Mouse (Mus musculus) liver, embryonic 14.5 days (tissue): ENCODE measurements around the gene Tbc1d17. TPM values are rescaled to one million over a fixed set of nuclear protein-coding genes. Genes with fewer than 3 reads are reported as not detected.

Experiments
- ATAC-seq: fragments of 200-750 bp; cut with Nextera tagmentation; 2 replicates; pipeline ENCODE4 v1.8.0; 2017; ENCODE audit warnings: moderate number of reproducible peaks, mild to moderate bottlenecking, moderate library complexity; ENCODE audit not compliant: insufficient read depth
- DNase-seq, 3 experiments: peaks; one replicate each; pipeline ENCODE4 v3.0.0-alpha.2; 2012 to 2013; ENCODE audit warnings: low read depth in 3 of 3, low spot score in 3 of 3
- H3K27ac ChIP-seq: fragments of 300-500 bp; sonication (generic); 2 replicates; pipeline ENCODE4 v1.5.1; 2014; ENCODE audit warnings: moderate library complexity, mild to moderate bottlenecking, control low read depth, inconsistent platforms
- H3K27me3 ChIP-seq: fragments of 300-500 bp; sonication (generic); 2 replicates; pipeline ENCODE4 v1.6.1; 2014; ENCODE audit warnings: mild to moderate bottlenecking, low read length, moderate library complexity; ENCODE audit not compliant: control insufficient read depth, insufficient read depth
- H3K36me3 ChIP-seq: fragments of 300-500 bp; sonication (generic); replicated peaks from 2 replicates; pipeline ENCODE4 v1.6.1; 2014; ENCODE audit warnings: low read depth; ENCODE audit not compliant: control insufficient read depth, insufficient read depth
- H3K4me1 ChIP-seq, 2 experiments: fragments of 200-500 bp in 1 of 2; fragments of 300-500 bp in 1 of 2; sonication (generic) in 1 of 2; replicated peaks; 2 replicates each; pipeline ENCODE4 v1.6.1; 2012 to 2014; ENCODE audit warnings: antibody characterized with exemption in 1 of 2, inconsistent platforms in 1 of 2, low read length in 1 of 2; ENCODE audit not compliant: control insufficient read depth in 2 of 2, insufficient read depth in 2 of 2
- H3K4me2 ChIP-seq: fragments of 300-500 bp; sonication (generic); 2 replicates; pipeline ENCODE4 v1.6.1; 2014; ENCODE audit warnings: low read depth, mild to moderate bottlenecking, control low read depth, moderate library complexity
- H3K4me3 ChIP-seq, 2 experiments: fragments of 200-500 bp in 1 of 2; fragments of 300-500 bp in 1 of 2; sonication (generic) in 1 of 2; 2 replicates each; pipeline ENCODE4 v1.5.1; 2012 to 2014; ENCODE audit warnings: low read depth in 2 of 2, low read length in 2 of 2, mild to moderate bottlenecking in 2 of 2, control low read depth in 1 of 2, inconsistent platforms in 1 of 2, moderate library complexity in 1 of 2; ENCODE audit not compliant: insufficient read depth in 1 of 2
- H3K9ac ChIP-seq: fragments of 300-500 bp; sonication (generic); replicated peaks from 2 replicates; pipeline ENCODE4 v1.6.1; 2014; ENCODE audit warnings: mild to moderate bottlenecking, control low read depth, moderate library complexity
- H3K9me3 ChIP-seq: fragments of 300-500 bp; sonication (generic); 2 replicates; pipeline ENCODE4 v1.6.1; 2016; ENCODE audit warnings: low read length, mixed read lengths; ENCODE audit not compliant: control insufficient read depth
- CTCF ChIP-seq: IDR thresholded peaks from 2 replicates; pipeline ENCODE4 v1.5.1; 2016; ENCODE audit warnings: antibody characterized with exemption, low read depth, control low read depth
- EP300 ChIP-seq: IDR thresholded peaks from 2 replicates; pipeline ENCODE4 v1.6.1; 2016; ENCODE audit warnings: antibody characterized with exemption, low read depth
- WGBS: fragments of 180-500 bp; shearing (Covaris S2); extraction: QIAGEN DNeasy Blood & Tissue Kit; methylation state at CpG from one replicate; pipeline ENCODE4 v1.1.7; 2014; ENCODE audit not compliant: insufficient replicate concordance; 5-methylcytosine and 5-hydroxymethylcytosine counted together
- polyA plus RNA-seq, 2 experiments: library from polyadenylated mRNA; depleted of rRNA in 1 of 2; stranded (reverse) in 1 of 2; unstranded in 1 of 2; fragments of >200 nt; fragmentation: Nextera tagmentation in 1 of 2; extraction: Ambion mirVana in 1 of 2; gene quantifications; 2 replicates each; pipeline versions ENCODE4 v1.2.1 to v1.2.3; 2012 to 2014

Tbc1d17 gene
- polyA plus RNA-seq, 2 experiments: 16.2 to 18.3 TPM

DNA sequence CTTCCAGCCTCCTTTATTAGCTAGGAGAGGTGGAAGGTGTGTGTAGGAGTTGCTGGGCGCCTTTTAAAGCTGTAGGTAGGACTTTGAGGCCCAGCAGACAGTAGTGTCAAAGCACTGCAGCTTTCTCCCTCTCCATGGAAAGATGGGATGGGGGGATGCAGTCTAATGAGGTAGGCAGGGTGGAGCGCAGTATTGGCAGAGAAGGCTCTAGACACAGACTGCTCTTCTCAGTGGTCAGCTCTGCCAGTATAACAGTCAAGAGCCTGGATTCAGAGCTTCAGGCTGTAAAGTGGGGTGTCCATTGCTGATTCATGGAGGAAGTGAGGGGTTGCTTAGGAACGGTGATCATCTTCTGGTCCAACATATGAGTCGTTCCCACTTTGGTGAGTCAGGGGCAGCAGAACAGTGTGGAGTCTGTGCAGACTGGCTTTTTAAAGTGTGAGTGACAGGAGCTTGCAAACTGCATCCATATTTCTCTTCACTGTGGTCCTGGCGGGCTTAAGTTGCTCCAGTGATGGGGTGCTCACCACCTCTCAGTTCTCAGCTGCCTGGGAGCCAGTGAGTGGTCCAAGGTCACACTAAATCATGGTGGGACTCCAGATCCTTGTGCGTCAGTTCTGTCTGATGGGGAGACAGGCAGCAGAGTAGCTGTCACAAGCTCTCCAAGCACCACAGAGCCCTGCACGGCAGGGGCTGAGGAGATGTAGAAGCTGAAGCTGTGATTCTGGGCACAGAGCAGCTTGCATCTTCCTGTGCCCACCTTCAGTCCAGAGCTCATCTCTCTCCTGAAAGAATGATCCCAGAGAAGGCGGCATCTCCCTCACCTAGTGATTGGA is 2.1 kb upstream of the Tbc1d17 start:
- no peak for ATAC-seq
- H3K9me3 ChIP-seq: no peaks in the 10 kb centered on the region
- H3K4me3 ChIP-seq: peak overlapping the region; percentile 80 to 90
- H3K27ac ChIP-seq: peak overlapping the region; percentile 30
- peak overlapping the region; percentile 97 for H3K4me2 ChIP-seq
- H3K9ac ChIP-seq: peak overlapping the region; percentile 80
- WGBS: 57% methylated on average over 8 of the region's 8 CpGs
- TF ChIP-seq EP300: no peak
- no peak for TF ChIP-seq CTCF
- H3K27me3 ChIP-seq: no peaks in the 10 kb centered on the region
- H3K4me1 ChIP-seq: peaks cover 32% of the 10 kb centered on the region in 2 experiments
- no peak for DNase-seq
- peaks cover 2% of the 10 kb centered on the region; the same call in 1 of the 2 replicates for H3K36me3 ChIP-seq

DNA sequence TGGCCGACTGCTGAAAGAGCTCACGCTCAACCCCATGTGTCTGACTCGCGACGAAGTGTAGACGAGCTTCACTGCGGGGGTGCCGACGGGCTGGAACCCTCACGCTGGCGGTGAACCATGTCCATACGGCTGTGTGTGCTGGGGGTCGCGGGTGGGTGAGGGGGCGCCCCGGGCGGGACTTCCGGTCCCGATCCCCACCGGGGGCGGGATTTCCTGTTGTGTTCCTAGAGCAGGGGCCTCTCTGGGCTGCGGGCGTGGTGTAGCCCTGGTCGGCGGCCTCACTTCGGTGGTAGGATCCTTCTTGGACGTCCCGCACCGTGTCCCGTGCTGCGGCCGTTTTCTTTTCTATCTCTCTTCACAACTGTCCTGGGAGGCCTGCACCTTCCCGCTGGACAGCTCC is 1.3 kb upstream of the Tbc1d17 start:
- Histone ChIP-seq H3K9ac (peak overlapping the region; percentile 80), H3K27ac (peak overlapping the region; percentile 88), H3K4me2 (peak overlapping the region; percentile 97), H3K9me3 (no peaks in the 10 kb centered on the region), H3K4me1 (peaks cover 23 to 24% of the 10 kb centered on the region in 2 experiments), H3K36me3 (peaks cover 7% of the 10 kb centered on the region; the same call in 1 of the 2 replicates), H3K27me3 (no peaks in the 10 kb centered on the region), H3K4me3 (peak overlapping the region; percentile 80 to 90)
- under 1% methylated on average over 33 of the region's 33 CpGs for WGBS
- DNase-seq (peak; percentile 55 to 68 (median 60)), ATAC-seq (peak; percentile 40)
- TF ChIP-seq CTCF (no peak), EP300 (no peak)

- H3K9ac ChIP-seq: peak overlapping the region; percentile 80
- ATAC-seq (peak; percentile 57), DNase-seq (peak; percentile 82 to 87 (median 83))
- peak overlapping the region; percentile 88 for H3K27ac ChIP-seq
- H3K36me3 ChIP-seq: peaks cover 7% of the 10 kb centered on the region; the same call in 1 of the 2 replicates
- H3K4me3 ChIP-seq: peak overlapping the region; percentile 80 to 90
- no peaks in the 10 kb centered on the region for H3K9me3 ChIP-seq
- TF ChIP-seq CTCF (no peak; the same call in 1 of the 2 replicates), EP300 (0 out of 2 replicates have a peak, but pooled peaks have one; percentile 0)
- peaks cover 20 to 22% of the 10 kb centered on the region in 2 experiments for H3K4me1 ChIP-seq
- under 1% methylated on average over 41 of the region's 41 CpGs for WGBS
- peak overlapping the region; percentile 97 for H3K4me2 ChIP-seq
- no peaks in the 10 kb centered on the region for H3K27me3 ChIP-seq
These were observed 685 bp upstream of the Tbc1d17 start for GRCm38 (mm10) chr7:44849416-44850111.

GRCm38 (mm10) chr7:44847772-44848171 is 1.1 kb downstream of the Tbc1d17 start:
- Histone ChIP-seq H3K4me2 (peak overlapping the region; percentile 97), H3K9ac (peak overlapping the region; percentile 54), H3K27ac (peak overlapping the region; percentile 24), H3K9me3 (no peaks in the 10 kb centered on the region), H3K36me3 (peaks cover 7% of the 10 kb centered on the region), H3K4me1 (peaks cover 15 to 22% of the 10 kb centered on the region in 2 experiments), H3K27me3 (no peaks in the 10 kb centered on the region), H3K4me3 (peak overlapping the region; percentile 80 to 90)
- no peak for DNase-seq
- ATAC-seq: no peak
- whole genome bisulfite sequencing: 66% methylated on average over 5 of the region's 5 CpGs
- TF ChIP-seq EP300 (no peak), CTCF (no peak)

- Histone ChIP-seq H3K4me3 (no peak overlapping the region), H3K9ac (no peak overlapping the region), H3K9me3 (no peaks in the 10 kb centered on the region), H3K4me2 (no peak overlapping the region), H3K4me1 (peaks cover 15 to 21% of the 10 kb centered on the region in 2 experiments), H3K27me3 (no peaks in the 10 kb centered on the region), H3K36me3 (peaks cover 7% of the 10 kb centered on the region), H3K27ac (no peak overlapping the region)
- DNase-seq (no peak), ATAC-seq (no peak)
- TF ChIP-seq CTCF: no peak
- no peak for TF ChIP-seq EP300
- 80% methylated on average over 7 of the region's 7 CpGs for whole genome bisulfite sequencing
These were observed 2.1 kb downstream of the Tbc1d17 start for GRCm38 (mm10) chr7:44846804-44847203.
